Mouse (Mus musculus): ENCODE measurements around the gene C130032M10Rik. TPM values are rescaled to one million over a fixed set of nuclear protein-coding genes. Genes with fewer than 3 reads are reported as not detected.

C130032M10Rik gene
- polyA plus RNA-seq, 1 experiment from 2014 or later: not detected

- no peak for DNase-seq
- Histone ChIP-seq H3K4me3 (replicated peaks; ENCODE audit: low read depth, low read length) (no peak overlapping the region), H3K9me3 (ENCODE audit: control insufficient read depth, low read length) (no peaks in the 10 kb centered on the region), H3K4me2 (ENCODE audit: low read length) (no peak overlapping the region), H3K27me3 (ENCODE audit: control insufficient read depth, insufficient read depth, low read length) (no peaks in the 10 kb centered on the region), H3K4me1 (ENCODE audit: control insufficient read depth, insufficient read depth, low read length) (no peaks in the 10 kb centered on the region), H3K27ac (replicated peaks; ENCODE audit: low read depth, low read length) (no peak overlapping the region), H3K36me3 (ENCODE audit: control insufficient read depth, insufficient read depth, low read length) (no peaks in the 10 kb centered on the region), H3K9ac (replicated peaks; ENCODE audit: low read length) (no peak overlapping the region)
- WGBS: 88% methylated on average over 23 of the region's 23 CpGs
- no peak for ATAC-seq (ENCODE audit: low FRiP score, low TSS enrichment)
Measured at GRCm38 (mm10) chr9:114487481-114488258, 27.8 kb upstream of the C130032M10Rik start.

GRCm38 (mm10) chr9:114496469-114496868 lies 19.0 kb upstream of the C130032M10Rik start:
- Histone ChIP-seq H3K36me3 (ENCODE audit: control insufficient read depth, insufficient read depth, low read length) (no peaks in the 10 kb centered on the region), H3K27ac (replicated peaks; ENCODE audit: low read depth, low read length) (no peak overlapping the region)
- no peak for DNase-seq

GRCm38 (mm10) chr9:114498218-114498617 lies 17.3 kb upstream of the C130032M10Rik start:
- H3K4me2 ChIP-seq (ENCODE audit: low read length): no peak overlapping the region
- 10% methylated on average over 11 of the region's 11 CpGs for WGBS
- H3K27me3 ChIP-seq (ENCODE audit: control insufficient read depth, insufficient read depth, low read length): no peaks in the 10 kb centered on the region
- no peak for ATAC-seq (ENCODE audit: low FRiP score, low TSS enrichment)
- no peak overlapping the region for H3K4me3 ChIP-seq (replicated peaks; ENCODE audit: low read depth, low read length)
- DNase-seq: peak; percentile 89
- no peaks in the 10 kb centered on the region for H3K36me3 ChIP-seq (ENCODE audit: control insufficient read depth, insufficient read depth, low read length)
- H3K9ac ChIP-seq (replicated peaks; ENCODE audit: low read length): no peak overlapping the region
- H3K9me3 ChIP-seq (ENCODE audit: control insufficient read depth, low read length): no peaks in the 10 kb centered on the region
- H3K4me1 ChIP-seq (ENCODE audit: control insufficient read depth, insufficient read depth, low read length): no peaks in the 10 kb centered on the region
- no peak overlapping the region for H3K27ac ChIP-seq (replicated peaks; ENCODE audit: low read depth, low read length)

More at GRCm38 (mm10) chr9:114496469-114496868, 19.0 kb upstream of the C130032M10Rik start:
- Histone ChIP-seq H3K9ac (replicated peaks; ENCODE audit: low read length) (no peak overlapping the region), H3K27me3 (ENCODE audit: control insufficient read depth, insufficient read depth, low read length) (no peaks in the 10 kb centered on the region), H3K4me1 (ENCODE audit: control insufficient read depth, insufficient read depth, low read length) (no peaks in the 10 kb centered on the region), H3K4me3 (replicated peaks; ENCODE audit: low read depth, low read length) (no peak overlapping the region), H3K9me3 (ENCODE audit: control insufficient read depth, low read length) (no peaks in the 10 kb centered on the region), H3K4me2 (ENCODE audit: low read length) (no peak overlapping the region)
- no peak for ATAC-seq (ENCODE audit: low FRiP score, low TSS enrichment)
- 88% methylated on average over 7 of the region's 7 CpGs for WGBS

- Histone ChIP-seq H3K4me3 (replicated peaks; ENCODE audit: low read depth, low read length) (no peak overlapping the region), H3K4me1 (ENCODE audit: control insufficient read depth, insufficient read depth, low read length) (no peaks in the 10 kb centered on the region), H3K36me3 (ENCODE audit: control insufficient read depth, insufficient read depth, low read length) (no peaks in the 10 kb centered on the region), H3K27ac (replicated peaks; ENCODE audit: low read depth, low read length) (no peak overlapping the region), H3K9ac (replicated peaks; ENCODE audit: low read length) (no peak overlapping the region), H3K4me2 (ENCODE audit: low read length) (no peak overlapping the region), H3K9me3 (ENCODE audit: control insufficient read depth, low read length) (no peaks in the 10 kb centered on the region), H3K27me3 (ENCODE audit: control insufficient read depth, insufficient read depth, low read length) (no peaks in the 10 kb centered on the region)
- ATAC-seq (ENCODE audit: low FRiP score, low TSS enrichment) (no peak), DNase-seq (peak; percentile 80)
- WGBS: 21% methylated on average over 15 of the region's 15 CpGs
Measured at GRCm38 (mm10) chr9:114499783-114500515, 15.5 kb upstream of the C130032M10Rik start.

- no peaks in the 10 kb centered on the region for H3K36me3 ChIP-seq (ENCODE audit: control insufficient read depth, insufficient read depth, low read length)
- H3K27me3 ChIP-seq (ENCODE audit: control insufficient read depth, insufficient read depth, low read length): no peaks in the 10 kb centered on the region
- H3K27ac ChIP-seq (replicated peaks; ENCODE audit: low read depth, low read length): no peak overlapping the region
- WGBS: 96% methylated on average over 7 of the region's 7 CpGs
- H3K9me3 ChIP-seq (ENCODE audit: control insufficient read depth, low read length): no peaks in the 10 kb centered on the region
- no peaks in the 10 kb centered on the region for H3K4me1 ChIP-seq (ENCODE audit: control insufficient read depth, insufficient read depth, low read length)
- no peak overlapping the region for H3K4me2 ChIP-seq (ENCODE audit: low read length)
- H3K9ac ChIP-seq (replicated peaks; ENCODE audit: low read length): no peak overlapping the region
- no peak for ATAC-seq (ENCODE audit: low FRiP score, low TSS enrichment)
- H3K4me3 ChIP-seq (replicated peaks; ENCODE audit: low read depth, low read length): no peak overlapping the region
- no peak for DNase-seq
Measured at GRCm38 (mm10) chr9:114501111-114501510, 14.4 kb upstream of the C130032M10Rik start.

GRCm38 (mm10) chr9:114501913-114502312 lies 13.6 kb upstream of the C130032M10Rik start:
- Histone ChIP-seq H3K36me3 (ENCODE audit: control insufficient read depth, insufficient read depth, low read length) (no peaks in the 10 kb centered on the region), H3K4me1 (ENCODE audit: control insufficient read depth, insufficient read depth, low read length) (no peaks in the 10 kb centered on the region), H3K27me3 (ENCODE audit: control insufficient read depth, insufficient read depth, low read length) (no peaks in the 10 kb centered on the region), H3K27ac (replicated peaks; ENCODE audit: low read depth, low read length) (no peak overlapping the region), H3K9me3 (ENCODE audit: control insufficient read depth, low read length) (no peaks in the 10 kb centered on the region), H3K4me3 (replicated peaks; ENCODE audit: low read depth, low read length) (no peak overlapping the region), H3K9ac (replicated peaks; ENCODE audit: low read length) (no peak overlapping the region), H3K4me2 (ENCODE audit: low read length) (no peak overlapping the region)
- no peak for DNase-seq
- WGBS: 98% methylated on average over 11 of the region's 11 CpGs
- no peak for ATAC-seq (ENCODE audit: low FRiP score, low TSS enrichment)

GRCm38 (mm10) chr9:114502711-114503427 lies 12.6 kb upstream of the C130032M10Rik start:
- Histone ChIP-seq H3K4me3 (replicated peaks; ENCODE audit: low read depth, low read length) (no peak overlapping the region), H3K9me3 (ENCODE audit: control insufficient read depth, low read length) (no peaks in the 10 kb centered on the region), H3K4me2 (ENCODE audit: low read length) (no peak overlapping the region), H3K4me1 (ENCODE audit: control insufficient read depth, insufficient read depth, low read length) (no peaks in the 10 kb centered on the region), H3K9ac (replicated peaks; ENCODE audit: low read length) (no peak overlapping the region), H3K27me3 (ENCODE audit: control insufficient read depth, insufficient read depth, low read length) (no peaks in the 10 kb centered on the region), H3K27ac (replicated peaks; ENCODE audit: low read depth, low read length) (no peak overlapping the region), H3K36me3 (ENCODE audit: control insufficient read depth, insufficient read depth, low read length) (no peaks in the 10 kb centered on the region)
- WGBS: 73% methylated on average over 15 of the region's 15 CpGs
- DNase-seq (no peak), ATAC-seq (ENCODE audit: low FRiP score, low TSS enrichment) (no peak)

- ATAC-seq (ENCODE audit: low FRiP score, low TSS enrichment): no peak
- Histone ChIP-seq H3K36me3 (ENCODE audit: control insufficient read depth, insufficient read depth, low read length) (no peaks in the 10 kb centered on the region), H3K4me3 (replicated peaks; ENCODE audit: low read depth, low read length) (no peak within 1 kb of the TSS), H3K27ac (replicated peaks; ENCODE audit: low read depth, low read length) (no peak within 1 kb of the TSS), H3K4me2 (ENCODE audit: low read length) (no peak within 1 kb of the TSS), H3K27me3 (ENCODE audit: control insufficient read depth, insufficient read depth, low read length) (no peaks in the 10 kb centered on the region), H3K4me1 (ENCODE audit: control insufficient read depth, insufficient read depth, low read length) (no peaks in the 10 kb centered on the region), H3K9me3 (ENCODE audit: control insufficient read depth, low read length) (no peaks in the 10 kb centered on the region), H3K9ac (replicated peaks; ENCODE audit: low read length) (no peak within 1 kb of the TSS)
- no peak for DNase-seq
- 90% methylated on average over 9 of the region's 9 CpGs for WGBS
Measured at GRCm38 (mm10) chr9:114504816-114505215, 10.7 kb upstream of the C130032M10Rik start, which contains the start of gene Ccr4. TSS of gene Ccr4 (minus strand) at chr9:114504916.
